Mouse (Mus musculus) common myeloid progenitor, adult 5-6 weeks (primary cell): Measurements from ENCODE around the gene Golga2. TPM values are rescaled to one million over a fixed set of nuclear protein-coding genes. Genes with fewer than 3 reads are reported as not detected.
"Not testable (repeated sequence)": the region's sequence is repeated elsewhere in the genome, so short reads cannot be mapped to it uniquely, and the experiment has no call there.

Experiments used
- ATAC-seq: replicated peaks from 2 replicates; pipeline ENCODE4 v1.8.0; 2016; ENCODE audit warnings: low read depth, mild to moderate bottlenecking, moderate TSS enrichment, inconsistent platforms; ENCODE audit not compliant: poor library complexity, severe bottlenecking
- total RNA-seq: library from RNA; stranded (forward); fragments of 200-1000, 187-1606 nt; gene quantifications from 2 replicates; pipeline ENCODE4 v1.2.3, GENCODE M21; 2017

The Golga2 gene
- total RNA-seq, 1 experiment from 2014 or later: 42.8 TPM

- peak; percentile 98 for ATAC-seq
Measured at GRCm38 (mm10) chr2:32287923-32288367, 761 bp downstream of the Golga2 start, which contains the start of gene Swi5. Gene Swi5, minus strand, starts transcription at chr2:32288075.

DNA sequence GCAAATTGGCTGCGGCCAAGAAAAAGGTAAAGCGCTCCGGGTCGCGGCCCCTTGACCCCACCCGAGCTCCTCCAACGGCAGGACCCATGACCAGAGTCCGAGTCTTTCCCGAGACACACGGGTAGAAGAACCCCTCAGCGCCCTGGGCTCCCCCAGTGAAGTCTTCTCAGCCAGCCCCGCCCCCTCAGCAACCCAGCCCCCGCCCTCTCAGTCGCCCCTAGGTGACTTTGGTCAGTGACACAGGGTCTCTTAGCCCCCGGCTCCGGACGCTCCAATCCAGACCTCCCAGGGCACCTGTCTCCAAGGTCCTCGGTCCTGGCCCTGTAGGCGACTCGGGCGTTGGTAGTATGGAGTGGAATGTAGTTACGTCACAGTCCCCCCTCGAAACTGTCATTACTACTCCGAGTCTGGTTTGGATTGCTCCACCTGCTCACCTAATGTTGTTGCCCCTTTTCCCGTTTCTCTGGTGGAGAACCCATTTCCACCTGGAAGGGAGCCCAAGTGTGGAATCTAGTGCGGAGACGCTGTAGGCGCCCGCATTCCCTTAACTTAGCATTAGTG lies 1.3 kb downstream of the Golga2 start:
- ATAC-seq: no peak

GRCm38 (mm10) chr2:32289578-32289977 lies 2.4 kb downstream of the Golga2 start:
- peak; percentile 39 for ATAC-seq

DNA sequence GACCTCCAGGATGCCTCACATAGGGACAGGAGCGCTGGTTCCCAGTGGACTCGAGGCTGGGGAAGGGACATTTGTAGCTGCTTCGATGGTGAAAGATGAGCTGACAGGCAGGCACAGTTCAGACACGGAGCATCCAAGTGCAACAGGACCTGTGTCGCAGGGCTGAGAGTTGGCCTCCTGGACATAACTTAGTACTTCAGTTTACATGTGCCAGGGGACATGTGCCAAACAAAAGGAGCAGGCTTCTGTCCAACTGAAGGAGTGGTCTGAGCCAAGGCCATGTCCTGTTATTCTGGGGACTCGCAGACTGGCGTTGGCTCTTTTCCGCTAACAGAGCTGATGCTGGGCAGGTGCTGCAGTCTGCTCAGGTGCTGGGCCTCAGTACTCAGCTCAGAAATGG lies 7.2 kb downstream of the Golga2 start:
- ATAC-seq: no peak

DNA sequence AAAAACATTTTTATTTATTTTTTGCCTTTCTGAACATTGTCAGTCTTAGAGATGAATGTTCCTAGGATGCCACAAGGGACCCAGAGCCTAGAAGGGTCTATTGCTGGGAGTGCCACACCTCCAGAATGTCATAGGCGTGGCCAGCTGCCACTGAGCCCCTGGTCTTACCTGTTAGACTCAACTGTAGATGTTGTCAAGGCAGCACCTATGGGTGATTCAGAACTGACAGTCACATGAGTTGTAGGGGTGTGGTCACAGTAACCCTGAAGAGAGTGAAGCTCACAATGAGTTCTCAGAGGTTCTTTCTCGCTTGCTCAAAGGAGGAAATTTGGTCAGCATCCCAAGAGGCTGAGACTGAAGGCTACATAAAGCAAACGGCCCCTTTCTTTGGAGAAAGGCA lies 8.1 kb downstream of the Golga2 start:
- no peak for ATAC-seq

- not testable (repeated sequence) for ATAC-seq
Measured at GRCm38 (mm10) chr2:32295842-32296241, 8.7 kb downstream of the Golga2 start.

DNA sequence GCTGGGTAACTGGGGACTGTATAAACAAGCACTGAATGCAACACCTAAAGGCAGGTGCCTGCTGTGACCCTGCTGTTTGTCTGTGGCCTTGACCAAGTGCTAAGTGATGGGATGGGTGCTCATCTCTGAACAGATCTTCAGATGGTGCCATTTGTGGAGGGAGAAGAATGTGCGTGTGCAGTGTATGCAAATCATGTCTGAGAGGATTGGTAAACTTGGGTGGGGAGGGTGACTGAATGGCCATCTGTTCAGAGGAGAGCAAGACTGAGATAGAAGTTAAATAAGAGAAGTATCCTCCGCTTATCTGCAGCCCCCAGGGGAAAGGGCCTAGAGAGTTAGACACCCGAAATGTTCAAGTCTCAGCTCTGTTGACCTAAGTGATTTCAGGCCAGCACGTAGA lies 12.3 kb downstream of the Golga2 start:
- ATAC-seq: no peak

DNA sequence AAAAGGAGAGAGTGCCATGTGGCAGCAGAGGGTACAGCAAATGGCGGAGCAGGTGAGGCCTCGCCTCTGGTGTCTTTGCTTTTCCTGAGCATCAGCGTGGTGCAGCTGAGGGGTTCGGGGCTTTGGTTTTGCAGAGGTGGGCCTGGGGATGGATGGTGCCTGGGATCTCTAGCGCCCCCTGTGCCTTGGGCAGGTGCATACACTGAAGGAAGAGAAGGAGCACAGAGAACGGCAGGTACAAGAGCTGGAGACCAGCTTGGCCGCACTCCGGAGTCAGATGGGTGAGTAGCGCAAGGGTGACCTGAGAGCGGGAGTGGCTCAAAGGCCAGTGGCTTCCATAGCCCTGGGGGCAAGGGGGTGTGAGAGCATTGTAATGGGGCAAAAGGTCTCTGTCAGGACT lies 15.8 kb downstream of the Golga2 start:
- ATAC-seq: 0 out of 2 replicates have a peak, but pooled peaks have one; percentile 16

- ATAC-seq: peak; percentile 64
Measured at GRCm38 (mm10) chr2:32304145-32304832, 17.1 kb downstream of the Golga2 start.

- no peak for ATAC-seq
Measured at GRCm38 (mm10) chr2:32305668-32306067, 18.5 kb downstream of the Golga2 start.

DNA sequence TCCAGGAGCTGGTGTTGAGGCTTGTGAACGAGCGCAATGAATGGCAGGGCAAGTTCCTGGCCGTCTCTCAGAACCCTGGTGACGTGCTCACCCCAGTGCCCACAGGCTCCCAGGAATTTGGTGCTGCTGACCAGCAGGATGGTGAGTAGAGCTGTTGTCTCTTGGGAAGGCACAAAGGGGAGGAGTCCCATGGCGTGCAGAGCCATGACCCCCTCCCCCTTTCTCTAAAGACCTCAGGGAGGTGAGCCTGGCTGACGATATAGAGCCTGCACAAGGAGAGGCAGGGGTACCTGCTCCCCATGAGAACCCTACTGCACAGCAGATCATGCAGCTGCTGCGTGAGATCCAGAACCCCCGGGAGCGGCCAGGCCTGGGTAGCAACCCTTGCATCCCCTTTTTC lies 19.0 kb downstream of the Golga2 start:
- no peak for ATAC-seq

- no peak for ATAC-seq
Measured at GRCm38 (mm10) chr2:32307247-32307798, 20.1 kb downstream of the Golga2 start.

DNA sequence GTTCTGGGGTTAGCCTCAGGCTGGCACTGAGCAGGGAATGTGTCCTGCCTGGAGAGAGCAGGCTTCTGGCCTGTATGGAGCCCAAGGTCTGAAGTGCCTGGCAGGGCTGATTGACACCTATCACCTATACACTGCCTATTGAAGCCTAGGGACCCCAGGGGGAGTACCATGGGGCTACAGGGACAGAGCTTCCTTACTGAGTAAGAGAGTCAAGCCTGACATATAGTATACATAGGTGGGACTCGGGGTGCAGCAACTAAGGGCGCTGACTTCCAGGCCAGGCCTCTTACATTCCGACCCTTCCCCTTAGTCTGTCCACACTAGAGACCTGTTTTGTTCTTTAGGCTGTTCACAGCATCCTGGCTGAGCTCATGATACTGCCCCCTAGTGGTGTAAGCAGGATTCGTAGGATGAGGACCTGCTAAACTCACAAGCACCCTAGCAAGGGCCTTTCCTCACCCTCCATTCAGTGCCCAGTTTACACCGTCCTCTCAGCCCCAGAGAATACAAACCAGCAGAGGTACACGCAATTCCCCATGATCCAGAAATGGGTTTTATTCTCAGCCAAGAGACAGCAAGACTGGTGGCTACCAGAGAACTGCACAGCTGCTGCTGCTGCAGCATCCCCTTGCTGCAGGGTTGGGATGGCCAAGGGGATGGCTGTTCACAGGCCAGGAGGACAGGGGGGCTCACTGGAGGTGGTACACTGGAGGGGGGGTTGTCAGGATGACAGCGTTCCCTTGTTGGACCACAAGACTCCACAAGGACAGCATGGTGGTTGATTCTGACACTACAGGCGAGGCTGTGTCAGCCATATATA lies 21.0 kb downstream of the Golga2 start:
- ATAC-seq: 0 out of 2 replicates have a peak, but pooled peaks have one; percentile 29

GRCm38 (mm10) chr2:32308870-32309568 lies 21.8 kb downstream of the Golga2 start:
- no peak for ATAC-seq

- ATAC-seq: no peak
Measured at GRCm38 (mm10) chr2:32310096-32310845, 23.1 kb downstream of the Golga2 start.

GRCm38 (mm10) chr2:32311443-32312317 lies 24.5 kb downstream of the Golga2 start:
- ATAC-seq: no peak

GRCm38 (mm10) chr2:32312318-32312964 lies 25.3 kb downstream of the Golga2 start:
- peak; percentile 85 for ATAC-seq

DNA sequence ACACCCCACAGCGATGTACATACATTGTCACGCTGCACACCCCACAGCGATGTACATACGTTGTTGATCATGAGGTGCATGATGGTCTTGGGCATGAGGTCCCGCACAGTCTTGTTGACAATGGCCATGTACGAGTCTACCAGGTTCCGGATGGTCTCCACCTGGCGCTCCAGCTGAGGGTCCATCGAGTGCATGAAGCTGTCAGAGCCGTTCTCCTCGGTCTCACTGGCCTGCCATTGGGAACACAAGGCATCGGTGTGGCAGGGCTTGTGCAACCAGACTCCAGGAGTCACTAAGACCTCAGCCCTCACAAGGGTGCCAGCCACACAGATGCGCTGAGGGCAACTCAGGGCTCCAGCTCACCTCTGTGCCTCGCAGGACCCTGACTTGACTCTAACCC lies 27.6 kb downstream of the Golga2 start:
- ATAC-seq: no peak
